Mouse (Mus musculus) hindbrain, embryonic 15.5 days (tissue): Measurements from ENCODE around the gene Ccdc92. TPM values are rescaled to one million over a fixed set of nuclear protein-coding genes. Genes with fewer than 3 reads are reported as not detected.

Source experiments
- ATAC-seq: fragments of 200-750 bp; cut with Nextera tagmentation; 2 replicates; pipeline ENCODE4 v1.8.0; 2017; ENCODE audit warnings: low read depth, moderate number of reproducible peaks, moderate TSS enrichment; ENCODE audit not compliant: low FRiP score
- H3K27ac ChIP-seq: fragments of 300-500 bp; sonication (generic); replicated peaks from 2 replicates; pipeline ENCODE4 v1.5.1; 2015; ENCODE audit warnings: mild to moderate bottlenecking, inconsistent platforms
- H3K27me3 ChIP-seq: fragments of 300-500 bp; sonication (generic); 2 replicates; pipeline ENCODE4 v1.6.1; 2015; ENCODE audit warnings: control low read depth, inconsistent platforms
- H3K36me3 ChIP-seq: fragments of 300-500 bp; sonication (generic); 2 replicates; pipeline ENCODE4 v1.6.1; 2015; ENCODE audit warnings: control low read depth, inconsistent platforms
- H3K4me1 ChIP-seq: fragments of 300-500 bp; sonication (generic); replicated peaks from 2 replicates; pipeline ENCODE4 v1.6.1; 2015; ENCODE audit warnings: control low read depth, inconsistent platforms
- H3K4me2 ChIP-seq: fragments of 300-500 bp; sonication (generic); 2 replicates; pipeline ENCODE4 v1.6.1; 2015; ENCODE audit warnings: moderate library complexity, mild to moderate bottlenecking, inconsistent platforms
- H3K4me3 ChIP-seq: fragments of 300-500 bp; sonication (generic); 2 replicates; pipeline ENCODE4 v1.5.1; 2015; ENCODE audit warnings: mild to moderate bottlenecking, inconsistent platforms
- H3K9ac ChIP-seq: fragments of 300-500 bp; sonication (generic); 2 replicates; pipeline ENCODE4 v1.6.1; 2015; ENCODE audit warnings: inconsistent platforms
- H3K9me3 ChIP-seq: fragments of 300-500 bp; sonication (generic); 2 replicates; pipeline ENCODE4 v1.6.1; 2016; ENCODE audit warnings: control low read depth, inconsistent platforms
- WGBS: fragments of 180-500 bp; shearing (Covaris S2); methylation state at CpG from one replicate; pipeline ENCODE4 v1.1.7; 2015; 5-methylcytosine and 5-hydroxymethylcytosine counted together
- polyA plus RNA-seq: library from polyadenylated mRNA; unstranded; fragments of >200 nt; fragmentation: Nextera tagmentation; extraction: Ambion mirVana; gene quantifications from 2 replicates; pipeline ENCODE4 v1.2.1, GENCODE M21; 2015

Ccdc92 gene
- polyA plus RNA-seq, 1 experiment from 2014 or later: 51.8 TPM

DNA sequence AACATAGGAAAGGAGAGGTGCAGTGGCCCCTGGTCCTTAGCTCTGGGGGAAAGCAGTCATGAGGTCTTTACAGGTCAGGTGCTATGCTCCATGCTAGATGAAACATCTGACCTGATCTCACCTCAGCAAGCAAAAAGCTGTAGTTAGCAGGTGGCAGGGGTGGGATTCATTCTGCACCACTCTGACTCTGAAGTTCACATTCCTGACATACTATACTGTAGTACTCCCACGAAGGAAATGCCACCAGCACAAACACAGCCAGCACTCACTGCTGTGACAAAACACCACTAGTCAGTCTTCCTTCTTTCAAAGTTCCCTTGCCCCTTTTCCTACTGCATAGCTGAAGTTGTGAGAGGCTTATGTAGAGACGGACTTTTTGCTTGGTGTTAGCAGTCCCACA is 9.9 kb downstream of the Ccdc92 start:
- H3K27ac ChIP-seq: no peak overlapping the region
- ATAC-seq: no peak
- no peaks in the 10 kb centered on the region for H3K36me3 ChIP-seq
- 45% methylated on average over 2 of the region's 2 CpGs for WGBS
- H3K4me3 ChIP-seq: no peak overlapping the region
- H3K4me1 ChIP-seq: no peaks in the 10 kb centered on the region
- H3K9me3 ChIP-seq: no peaks in the 10 kb centered on the region
- H3K4me2 ChIP-seq: no peak overlapping the region
- no peak overlapping the region for H3K9ac ChIP-seq
- H3K27me3 ChIP-seq: no peaks in the 10 kb centered on the region

DNA sequence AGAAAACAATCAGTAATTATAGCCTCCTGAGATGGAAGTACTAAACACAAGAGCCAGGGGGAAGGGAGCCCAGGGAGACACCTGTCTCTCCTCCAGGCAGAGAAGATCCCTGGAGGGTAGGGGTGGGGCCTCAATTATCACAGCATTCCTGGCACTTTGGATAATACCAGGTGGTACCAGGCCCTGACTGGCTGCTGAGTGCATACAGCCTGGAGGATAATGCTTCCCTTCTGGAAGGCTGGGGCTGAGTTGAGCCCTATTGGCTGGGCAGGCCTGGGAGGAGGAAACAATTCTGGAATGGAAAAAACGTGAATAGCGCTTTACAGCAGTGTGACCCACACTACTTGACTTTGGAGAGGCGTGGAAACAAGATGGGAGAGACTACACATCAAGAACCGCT is 10.7 kb downstream of the Ccdc92 start:
- no peaks in the 10 kb centered on the region for H3K4me1 ChIP-seq
- no peaks in the 10 kb centered on the region for H3K36me3 ChIP-seq
- H3K27me3 ChIP-seq: no peaks in the 10 kb centered on the region
- H3K4me2 ChIP-seq: no peak overlapping the region
- WGBS: 47% methylated on average over 4 of the region's 4 CpGs
- H3K9ac ChIP-seq: no peak overlapping the region
- no peak overlapping the region for H3K27ac ChIP-seq
- no peaks in the 10 kb centered on the region for H3K9me3 ChIP-seq
- no peak overlapping the region for H3K4me3 ChIP-seq
- no peak for ATAC-seq

DNA sequence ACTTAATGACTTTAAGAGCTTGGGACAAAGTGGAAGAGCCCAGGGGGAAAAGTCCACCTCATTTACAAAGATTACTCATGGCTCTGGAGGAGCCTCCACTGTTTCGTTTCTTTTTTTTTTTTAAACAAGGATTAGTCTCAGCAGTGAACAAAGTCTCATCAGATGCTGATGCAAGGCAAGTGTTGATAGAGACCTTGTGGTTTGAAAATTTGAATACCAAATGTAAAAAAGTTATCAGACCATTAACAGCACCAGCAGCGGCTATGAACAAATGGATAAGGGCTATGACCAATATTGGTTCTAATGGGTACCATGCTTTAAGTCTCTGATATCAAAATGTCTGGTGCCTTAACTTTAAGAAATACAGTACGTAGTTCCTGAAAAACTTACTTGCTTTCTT is 13.2 kb downstream of the Ccdc92 start:
- no peak overlapping the region for H3K4me2 ChIP-seq
- ATAC-seq: no peak
- WGBS: 85% methylated on average over 3 of the region's 3 CpGs

DNA sequence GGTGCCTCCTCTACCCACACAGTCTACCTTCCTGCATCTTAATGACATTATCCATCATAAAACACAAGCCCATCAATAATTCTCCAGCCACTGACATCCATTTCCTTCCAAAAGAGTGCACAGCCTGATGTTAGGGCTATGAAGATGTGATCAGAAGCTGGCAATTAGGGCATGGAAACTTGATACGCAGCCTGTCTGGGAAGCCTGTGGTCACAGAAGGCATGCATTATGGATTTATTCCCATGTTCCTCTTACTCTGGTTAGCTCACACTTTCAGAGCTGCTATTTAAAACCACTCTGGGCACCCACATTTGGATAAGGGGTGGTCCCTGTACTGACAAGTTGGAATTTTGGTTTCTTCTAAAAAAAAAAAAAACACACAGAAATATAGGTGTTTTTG is 15.2 kb downstream of the Ccdc92 start:
- H3K4me3 ChIP-seq: no peak overlapping the region
- H3K27ac ChIP-seq: no peak overlapping the region
- no peak for ATAC-seq
- no peaks in the 10 kb centered on the region for H3K27me3 ChIP-seq
- no peak overlapping the region for H3K9ac ChIP-seq
- peaks cover 19% of the 10 kb centered on the region; the same call in 1 of the 2 replicates for H3K4me1 ChIP-seq
- WGBS: 74% methylated on average over 1 of the region's 1 CpGs
- H3K36me3 ChIP-seq: no peaks in the 10 kb centered on the region
- H3K9me3 ChIP-seq: no peaks in the 10 kb centered on the region
- no peak overlapping the region for H3K4me2 ChIP-seq

More for the DNA sequence above, 13.2 kb downstream of the Ccdc92 start:
- no peak overlapping the region for H3K4me3 ChIP-seq
- H3K27me3 ChIP-seq: no peaks in the 10 kb centered on the region
- no peak overlapping the region for H3K27ac ChIP-seq
- H3K9me3 ChIP-seq: no peaks in the 10 kb centered on the region
- H3K9ac ChIP-seq: no peak overlapping the region
- peaks cover 10% of the 10 kb centered on the region; the same call in 1 of the 2 replicates for H3K4me1 ChIP-seq
- no peaks in the 10 kb centered on the region for H3K36me3 ChIP-seq

DNA sequence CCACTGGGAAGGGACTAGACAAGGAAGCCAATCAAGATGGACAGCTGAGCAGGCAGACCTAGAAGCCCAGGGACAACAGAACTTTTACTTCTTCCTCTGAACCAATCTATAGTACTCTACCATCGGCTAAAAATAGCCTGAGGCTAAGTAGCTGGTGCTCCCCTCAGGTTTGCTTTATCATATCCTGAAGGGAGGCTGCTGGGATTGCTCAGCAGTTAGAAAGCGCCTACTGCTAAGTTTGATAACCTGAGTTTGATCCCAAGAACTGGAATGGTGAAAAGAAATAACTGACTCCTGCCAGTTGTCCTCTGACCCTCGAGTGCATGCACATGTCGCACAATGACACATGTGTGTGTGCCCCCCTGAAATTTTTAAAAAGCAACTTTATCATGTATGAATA is 17.3 kb downstream of the Ccdc92 start:
- Histone ChIP-seq H3K4me1 (peaks cover 29% of the 10 kb centered on the region; the same call in 1 of the 2 replicates), H3K4me3 (no peak overlapping the region), H3K27ac (no peak overlapping the region), H3K36me3 (no peaks in the 10 kb centered on the region), H3K9me3 (no peaks in the 10 kb centered on the region), H3K9ac (no peak overlapping the region), H3K27me3 (no peaks in the 10 kb centered on the region), H3K4me2 (no peak overlapping the region)
- WGBS: 86% methylated on average over 4 of the region's 4 CpGs
- ATAC-seq: no peak

DNA sequence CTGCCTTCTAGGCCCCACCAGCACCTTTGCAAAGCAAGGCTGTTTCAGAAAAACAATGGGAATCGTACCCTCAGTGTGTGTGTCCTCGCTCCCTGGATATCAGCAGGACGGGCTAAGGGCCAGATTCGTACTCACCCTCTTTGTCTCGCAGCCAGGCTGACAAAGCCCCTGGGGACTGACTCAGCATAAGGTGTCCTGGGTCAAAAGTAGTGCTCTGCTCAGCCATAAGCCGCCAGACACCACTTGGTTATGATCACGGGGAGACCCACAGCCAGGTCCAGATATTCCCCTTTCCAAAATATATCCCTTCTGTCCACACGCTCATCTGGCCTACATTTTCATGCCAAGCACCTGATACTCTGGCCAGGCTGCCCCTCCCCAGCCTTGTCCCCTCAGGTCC is 18.8 kb downstream of the Ccdc92 start:
- WGBS: 53% methylated on average over 8 of the region's 8 CpGs
- H3K9me3 ChIP-seq: no peaks in the 10 kb centered on the region
- H3K27me3 ChIP-seq: no peaks in the 10 kb centered on the region
- H3K4me3 ChIP-seq: no peak overlapping the region
- ATAC-seq: no peak
- H3K27ac ChIP-seq: no peak overlapping the region
- no peak overlapping the region for H3K9ac ChIP-seq
- H3K4me1 ChIP-seq: peaks cover 29% of the 10 kb centered on the region; the same call in 1 of the 2 replicates
- H3K4me2 ChIP-seq: no peak overlapping the region
- H3K36me3 ChIP-seq: peaks cover 7% of the 10 kb centered on the region

DNA sequence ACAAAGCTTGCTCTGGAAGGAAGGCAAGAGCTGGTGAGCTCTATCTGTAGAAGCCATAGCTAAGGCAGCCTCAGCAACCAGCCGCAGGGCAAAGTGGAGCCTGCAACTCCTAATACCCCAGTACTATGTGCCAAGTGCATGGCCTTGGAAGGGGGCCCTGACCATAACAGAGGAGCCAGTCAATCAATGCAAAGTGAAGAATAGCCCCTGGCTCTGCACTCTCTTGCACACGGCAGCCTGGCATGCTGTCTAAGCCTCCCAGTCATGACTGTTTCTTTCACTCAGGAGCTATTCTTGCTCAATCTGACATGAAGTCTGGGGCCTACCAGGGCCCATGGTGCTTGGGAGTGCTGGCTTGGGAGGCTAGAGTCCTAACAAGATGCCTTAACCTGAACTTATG is 21.6 kb downstream of the Ccdc92 start:
- no peak overlapping the region for H3K4me3 ChIP-seq
- no peaks in the 10 kb centered on the region for H3K9me3 ChIP-seq
- H3K27me3 ChIP-seq: no peaks in the 10 kb centered on the region
- peaks cover 29% of the 10 kb centered on the region; the same call in 1 of the 2 replicates for H3K4me1 ChIP-seq
- H3K9ac ChIP-seq: no peak overlapping the region
- H3K4me2 ChIP-seq: no peak overlapping the region
- H3K36me3 ChIP-seq: peaks cover 14% of the 10 kb centered on the region
- 61% methylated on average over 2 of the region's 2 CpGs for WGBS
- peak; percentile 77 for ATAC-seq
- H3K27ac ChIP-seq: no peak overlapping the region

DNA sequence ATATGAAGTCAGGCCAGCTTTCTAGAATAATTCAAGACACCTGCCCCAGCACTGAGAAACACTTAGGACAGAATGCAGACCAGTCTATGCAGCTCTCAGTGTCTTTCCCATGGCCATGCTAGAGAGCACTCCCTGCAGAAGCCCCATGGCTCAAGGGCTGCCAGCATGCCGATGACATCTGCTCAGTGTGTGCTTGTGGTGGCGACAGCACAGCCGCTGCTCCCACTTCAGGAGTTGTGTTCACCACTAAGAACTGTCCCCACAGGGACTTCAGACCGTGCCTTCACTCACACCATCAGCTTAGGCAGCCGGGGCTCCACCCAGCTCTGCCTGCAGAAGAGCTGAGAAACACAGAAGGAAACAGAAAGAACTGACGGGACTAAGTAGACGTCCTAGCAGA is 22.0 kb downstream of the Ccdc92 start:
- Histone ChIP-seq H3K9me3 (no peaks in the 10 kb centered on the region), H3K9ac (no peak overlapping the region), H3K4me3 (no peak overlapping the region), H3K27me3 (no peaks in the 10 kb centered on the region), H3K27ac (no peak overlapping the region), H3K4me2 (no peak overlapping the region), H3K4me1 (peaks cover 29% of the 10 kb centered on the region; the same call in 1 of the 2 replicates), H3K36me3 (peaks cover 18% of the 10 kb centered on the region)
- WGBS: 68% methylated on average over 7 of the region's 7 CpGs
- ATAC-seq: no peak

DNA sequence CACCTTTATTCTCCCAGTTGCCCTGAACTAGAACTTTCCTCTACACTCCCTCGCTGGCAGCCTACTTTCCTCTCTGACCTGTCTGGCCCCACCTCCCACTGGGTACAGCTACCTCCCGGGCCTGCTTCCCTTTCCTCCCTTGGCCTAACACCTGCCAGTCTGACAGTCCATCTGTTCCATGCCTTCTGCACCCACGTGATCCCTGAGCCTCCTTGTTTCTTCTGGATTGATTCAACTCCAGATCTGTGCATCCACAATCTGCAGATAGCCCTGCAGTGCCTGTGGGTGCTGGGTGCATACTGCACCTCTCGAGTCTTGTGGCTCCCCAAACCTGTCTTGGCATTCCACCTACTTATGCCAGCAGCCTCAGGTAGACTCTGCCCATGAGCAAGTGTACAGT is 25.6 kb downstream of the Ccdc92 start:
- Histone ChIP-seq H3K36me3 (peaks cover 24% of the 10 kb centered on the region), H3K4me2 (no peak overlapping the region), H3K9ac (no peak overlapping the region), H3K27ac (no peak overlapping the region), H3K4me1 (peaks cover 10% of the 10 kb centered on the region; the same call in 1 of the 2 replicates), H3K4me3 (no peak overlapping the region), H3K9me3 (no peaks in the 10 kb centered on the region), H3K27me3 (no peaks in the 10 kb centered on the region)
- WGBS: 67% methylated on average over 4 of the region's 4 CpGs
- no peak for ATAC-seq

DNA sequence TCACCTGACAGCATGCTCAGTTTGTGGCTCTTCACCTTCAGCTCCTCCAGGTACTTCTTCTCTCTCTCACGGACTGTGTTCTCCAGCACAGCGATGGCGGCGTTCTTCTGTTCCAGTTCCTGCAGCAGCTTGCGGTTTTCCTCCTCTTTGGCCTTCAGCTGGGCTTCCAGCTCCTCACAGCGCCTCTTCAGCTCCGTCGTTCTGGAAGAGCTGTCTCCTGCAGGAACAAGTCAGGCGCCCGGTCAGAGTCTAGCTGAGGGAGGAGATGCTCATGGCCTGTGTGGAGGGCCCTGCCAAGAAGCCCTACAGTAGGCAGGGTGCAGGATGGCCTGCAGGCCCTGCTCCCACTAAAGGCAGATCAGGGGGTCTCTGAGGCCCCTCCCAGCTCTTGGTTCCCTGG is 26.1 kb downstream of the Ccdc92 start:
- Histone ChIP-seq H3K4me1 (peaks cover 5% of the 10 kb centered on the region; the same call in 1 of the 2 replicates), H3K27me3 (no peaks in the 10 kb centered on the region), H3K36me3 (peaks cover 24% of the 10 kb centered on the region), H3K4me2 (no peak overlapping the region), H3K9ac (no peak overlapping the region), H3K4me3 (no peak overlapping the region), H3K27ac (no peak overlapping the region), H3K9me3 (no peaks in the 10 kb centered on the region)
- ATAC-seq: no peak
- 84% methylated on average over 10 of the region's 10 CpGs for WGBS

DNA sequence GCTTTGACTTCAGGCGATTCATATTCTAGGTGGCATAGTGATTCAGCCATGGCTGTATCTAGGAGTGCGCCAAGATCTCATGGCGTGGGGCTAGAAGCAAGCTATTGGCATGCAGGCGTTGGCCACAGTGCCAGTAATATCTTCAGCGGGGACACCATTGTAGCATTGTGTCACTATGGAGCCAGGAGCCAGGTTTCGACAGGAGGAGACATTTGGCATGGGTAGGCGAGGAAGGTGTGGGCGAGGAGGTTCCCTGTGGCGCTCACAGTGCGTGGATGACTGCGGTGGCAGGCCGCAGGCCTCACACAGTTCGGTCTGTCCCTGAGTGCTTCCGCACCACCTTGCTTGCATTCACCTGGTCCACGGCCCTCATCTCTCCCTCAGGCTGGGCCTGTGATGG is 27.0 kb downstream of the Ccdc92 start:
- Histone ChIP-seq H3K36me3 (peaks cover 24% of the 10 kb centered on the region), H3K9ac (no peak overlapping the region), H3K4me1 (no peaks in the 10 kb centered on the region), H3K9me3 (no peaks in the 10 kb centered on the region), H3K4me3 (no peak overlapping the region), H3K4me2 (no peak overlapping the region), H3K27me3 (no peaks in the 10 kb centered on the region), H3K27ac (no peak overlapping the region)
- ATAC-seq: no peak
- WGBS: 97% methylated on average over 15 of the region's 15 CpGs

DNA sequence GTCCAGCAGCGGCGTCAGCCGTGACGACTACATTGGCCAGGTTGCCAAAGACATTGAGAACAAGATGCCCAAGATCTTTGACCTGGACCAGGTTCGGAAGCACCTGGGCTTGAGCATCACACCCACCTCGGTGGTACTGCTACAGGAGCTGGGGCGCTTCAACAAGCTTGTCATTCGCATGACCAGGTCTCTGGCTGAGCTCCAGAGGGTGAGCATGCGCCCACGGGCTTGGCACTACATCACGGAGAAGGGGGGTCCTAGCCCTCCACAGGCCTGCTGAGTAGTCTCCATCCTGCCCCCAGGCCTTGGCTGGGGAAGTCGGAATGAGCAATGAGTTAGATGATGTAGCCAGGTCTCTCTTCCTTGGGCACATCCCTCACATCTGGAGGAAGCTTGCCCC is 31.9 kb downstream of the Ccdc92 start:
- no peak for ATAC-seq
- H3K27ac ChIP-seq: no peak overlapping the region
- H3K9ac ChIP-seq: no peak overlapping the region
- no peaks in the 10 kb centered on the region for H3K9me3 ChIP-seq
- no peaks in the 10 kb centered on the region for H3K27me3 ChIP-seq
- H3K4me1 ChIP-seq: no peaks in the 10 kb centered on the region
- no peak overlapping the region for H3K4me3 ChIP-seq
- 89% methylated on average over 12 of the region's 12 CpGs for WGBS
- H3K36me3 ChIP-seq: peaks cover 7% of the 10 kb centered on the region; the same call in 1 of the 2 replicates
- H3K4me2 ChIP-seq: no peak overlapping the region

DNA sequence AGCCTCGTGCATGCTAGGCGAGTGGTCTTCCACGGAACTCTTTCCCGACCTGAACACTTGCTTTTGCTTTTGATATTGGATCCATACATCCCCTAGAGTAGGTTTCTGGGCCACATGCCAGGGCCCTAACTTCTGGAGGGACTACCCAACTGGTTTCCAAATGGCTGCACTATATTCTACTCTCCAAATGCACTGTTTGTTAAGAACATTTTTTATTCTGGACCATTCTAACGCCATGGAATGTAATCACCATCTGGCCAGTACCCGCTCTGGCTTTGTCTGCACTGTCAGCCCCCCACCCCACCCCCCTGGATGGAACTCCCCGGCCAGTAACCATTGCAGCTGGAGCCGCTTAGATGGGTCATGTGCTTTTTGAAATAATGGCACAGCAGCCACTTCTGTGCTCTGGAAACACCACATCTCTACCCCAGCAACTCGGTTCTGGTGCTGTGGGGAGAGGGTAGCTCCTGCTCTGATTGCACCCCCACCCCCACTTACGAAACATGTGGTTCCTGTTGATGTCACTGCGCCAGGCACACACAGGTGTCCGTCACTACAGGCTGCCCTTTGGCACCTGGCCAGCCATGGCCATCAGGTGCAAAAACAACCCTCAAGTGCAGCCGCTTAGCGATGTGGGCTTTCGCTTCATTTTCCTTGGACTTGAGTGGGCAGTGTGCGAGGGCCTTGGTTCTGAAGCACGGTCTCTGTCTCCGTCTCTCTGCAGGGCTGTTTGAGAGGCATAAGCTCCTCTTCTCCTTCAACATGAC is 39.9 kb downstream of the Ccdc92 start:
- H3K4me2 ChIP-seq: no peak overlapping the region
- ATAC-seq: no peak
- whole genome bisulfite sequencing: 79% methylated on average over 18 of the region's 18 CpGs

More for the DNA sequence above, 39.9 kb downstream of the Ccdc92 start:
- Histone ChIP-seq H3K4me1 (no peaks in the 10 kb centered on the region), H3K36me3 (no peaks in the 10 kb centered on the region), H3K27ac (no peak overlapping the region), H3K27me3 (no peaks in the 10 kb centered on the region), H3K9me3 (no peaks in the 10 kb centered on the region), H3K4me3 (no peak overlapping the region), H3K9ac (no peak overlapping the region)
